Mouse (Mus musculus) ovary, adult 2 months (tissue): Measurements from ENCODE around the gene Ano9. TPM values are rescaled to one million over a fixed set of nuclear protein-coding genes. Genes with fewer than 3 reads are reported as not detected.

Source experiments
- polyA plus RNA-seq: library from polyadenylated mRNA; depleted of rRNA; stranded (reverse); fragments of >200 nt; gene quantifications from 2 replicates; pipeline ENCODE4 v1.2.3, GENCODE M21; 2012; rRNA removed

Gene Ano9
- polyA plus RNA-seq: 2.1 and 2.7 TPM in 2 replicates

GRCm38 (mm10) chr7:141117636-141118035 lies at the start of gene Ano9:
Ano9 (minus strand) TSS chr7:141117806.

GRCm38 (mm10) chr7:141122245-141122644 lies 4.6 kb upstream of the Ano9 start, which contains the start of gene Ptdss2:
Ptdss2 (plus strand) TSS chr7:141122382.

GRCm38 (mm10) chr7:141099911-141100691 lies 17.5 kb downstream of the Ano9 start, which contains the start of gene Sigirr:
Sigirr (minus strand) TSS chr7:141100572.

GRCm38 (mm10) chr7:141077841-141078240 lies 39.8 kb downstream of the Ano9 start, which contains the start of gene Pkp3:
Pkp3 (plus strand) TSS chr7:141078218.

GRCm38 (mm10) chr7:141060426-141061242 lies 57.0 kb downstream of the Ano9 start, which contains the start of gene B4galnt4:
B4galnt4 (plus strand) TSS chr7:141061104.

Other genes with a start within 250 kb of the Ano9 start
- 62.6 and 66.1 TPM in 2 replicates for gene Psmd13, start 235.8 kb downstream of the Ano9 start, polyA plus RNA-seq
- gene Sirt3, start 235.5 kb downstream of the Ano9 start, polyA plus RNA-seq: 31.6 and 44.1 TPM in 2 replicates
- gene Cox8b, start 217.4 kb downstream of the Ano9 start, polyA plus RNA-seq: 4.1 and 5.5 TPM in 2 replicates
- gene Nlrp6, start 196.9 kb downstream of the Ano9 start, polyA plus RNA-seq: 1.4 and 1.6 TPM in 2 replicates
- 61.1 and 72.6 TPM in 2 replicates for gene Pgghg, start 176.4 kb downstream of the Ano9 start, polyA plus RNA-seq
- gene Ifitm5, start 167.5 kb downstream of the Ano9 start, polyA plus RNA-seq: 2.4 and 4.1 TPM in 2 replicates
- gene Gm45717, start 161.9 kb downstream of the Ano9 start, polyA plus RNA-seq: 0.60 TPM in 1 of 2 replicates, not detected in the other
- 1,395 and 2,043 TPM in 2 replicates for gene Ifitm2, start 161.8 kb downstream of the Ano9 start, polyA plus RNA-seq
- 658 and 1,418 TPM in 2 replicates for gene Ifitm1, start 150.6 kb downstream of the Ano9 start, polyA plus RNA-seq
- gene Ifitm3, start 107.0 kb downstream of the Ano9 start, polyA plus RNA-seq: 378 and 768 TPM in 2 replicates
- 5.8 and 9.8 TPM in 2 replicates for gene Ifitm6, start 99.9 kb downstream of the Ano9 start, polyA plus RNA-seq
- not detected in 2 replicates for gene Gm17387, start 88.7 kb downstream of the Ano9 start, polyA plus RNA-seq
- 3.2 and 3.5 TPM in 2 replicates for gene B4galnt4, start 56.7 kb downstream of the Ano9 start, polyA plus RNA-seq
- gene Pkp3, start 39.6 kb downstream of the Ano9 start, polyA plus RNA-seq: 13.5 and 14.9 TPM in 2 replicates
- gene Sigirr, start 17.2 kb downstream of the Ano9 start, polyA plus RNA-seq: 11.4 and 12.8 TPM in 2 replicates
- 62.9 and 65.4 TPM in 2 replicates for gene Ptdss2, start 4.6 kb upstream of the Ano9 start, polyA plus RNA-seq
- 248 and 267 TPM in 2 replicates for gene Rnh1, start 55.1 kb upstream of the Ano9 start, polyA plus RNA-seq
- gene Hras, start 76.2 kb upstream of the Ano9 start, polyA plus RNA-seq: 87.5 and 94.7 TPM in 2 replicates
- gene Lrrc56, start 76.4 kb upstream of the Ano9 start, polyA plus RNA-seq: 13.4 and 23.5 TPM in 2 replicates
- 3.1 and 4.9 TPM in 2 replicates for gene Lmntd2, start 96.3 kb upstream of the Ano9 start, polyA plus RNA-seq
- 46.2 and 50.8 TPM in 2 replicates for gene Rassf7, start 98.1 kb upstream of the Ano9 start, polyA plus RNA-seq
- gene Phrf1, start 111.0 kb upstream of the Ano9 start, polyA plus RNA-seq: 22.2 and 24.8 TPM in 2 replicates
- 57.8 and 77.3 TPM in 2 replicates for gene Irf7, start 148.7 kb upstream of the Ano9 start, polyA plus RNA-seq
- gene Cdhr5, start 159.0 kb upstream of the Ano9 start, polyA plus RNA-seq: 1.2 and 1.6 TPM in 2 replicates
- 15.3 and 19.9 TPM in 2 replicates for gene Sct, start 161.3 kb upstream of the Ano9 start, polyA plus RNA-seq
- 22.0 and 22.8 TPM in 2 replicates for gene Drd4, start 174.2 kb upstream of the Ano9 start, polyA plus RNA-seq
- gene Deaf1, start 209.9 kb upstream of the Ano9 start, polyA plus RNA-seq: 26.5 and 30.5 TPM in 2 replicates
- gene Tmem80, start 209.9 kb upstream of the Ano9 start, polyA plus RNA-seq: 39.0 and 45.8 TPM in 2 replicates
- gene Eps8l2, start 221.1 kb upstream of the Ano9 start, polyA plus RNA-seq: 20.8 and 24.1 TPM in 2 replicates